Mouse (Mus musculus): Measurements from ENCODE around the gene Tesc.

- no peak for TF ChIP-seq POLR2A (IDR thresholded peaks at IDR 0.05; ENCODE audit: low read depth, low read length)
- no peak for TF ChIP-seq CTCF (IDR thresholded peaks at IDR 0.05; ENCODE audit: extremely low read depth, insufficient read depth, insufficient read length, insufficient replicate concordance)
These were observed 49.3 kb upstream of the Tesc start for GRCm38 (mm10) chr5:117978159-117978697.

All from spleen, adult 2 months (tissue).